Mouse (Mus musculus): Measurements from ENCODE around the gene Vsx2.

Gene Vsx2

DNA sequence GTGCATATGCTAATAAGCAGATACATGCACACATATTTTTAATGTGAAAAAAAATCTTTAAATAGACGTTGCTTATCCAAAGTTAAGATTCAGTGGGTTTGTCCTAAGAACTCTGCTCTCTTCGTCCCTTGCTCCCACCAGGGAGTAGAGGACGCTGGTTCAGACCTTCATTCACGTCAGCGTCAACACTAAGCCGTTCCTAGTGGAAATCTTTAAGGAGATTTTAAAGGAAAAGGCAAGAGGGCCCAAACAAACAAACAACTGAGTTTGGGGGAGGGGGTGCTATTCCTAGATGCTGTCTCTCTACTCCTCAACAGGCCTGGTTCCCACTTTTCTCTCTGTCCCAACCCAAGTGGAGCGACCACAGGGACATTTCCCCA lies 2.8 kb downstream of the Vsx2 start:
- no peak for DNase-seq (ENCODE audit: low spot score)

DNA sequence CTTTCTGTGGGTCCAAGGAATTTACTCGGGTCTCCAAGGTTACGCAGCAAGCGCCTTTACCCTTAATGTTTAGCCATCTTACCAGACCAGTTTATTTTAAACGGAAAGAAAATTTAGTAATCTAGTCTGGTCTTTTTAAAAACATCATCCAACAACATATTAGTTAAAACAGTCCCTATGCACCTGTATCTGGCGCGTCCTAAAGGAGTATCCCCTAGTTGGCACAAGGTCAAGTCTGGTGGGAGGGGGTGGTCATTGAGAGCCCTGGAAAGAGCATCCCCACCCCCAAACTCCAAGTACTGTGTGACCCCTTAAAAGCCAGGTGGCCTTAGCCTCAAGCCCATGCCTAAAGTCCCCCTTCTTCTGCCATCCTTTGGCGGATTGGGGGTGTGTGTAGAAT lies 3.5 kb downstream of the Vsx2 start:
- no peak for DNase-seq (ENCODE audit: low spot score)

DNA sequence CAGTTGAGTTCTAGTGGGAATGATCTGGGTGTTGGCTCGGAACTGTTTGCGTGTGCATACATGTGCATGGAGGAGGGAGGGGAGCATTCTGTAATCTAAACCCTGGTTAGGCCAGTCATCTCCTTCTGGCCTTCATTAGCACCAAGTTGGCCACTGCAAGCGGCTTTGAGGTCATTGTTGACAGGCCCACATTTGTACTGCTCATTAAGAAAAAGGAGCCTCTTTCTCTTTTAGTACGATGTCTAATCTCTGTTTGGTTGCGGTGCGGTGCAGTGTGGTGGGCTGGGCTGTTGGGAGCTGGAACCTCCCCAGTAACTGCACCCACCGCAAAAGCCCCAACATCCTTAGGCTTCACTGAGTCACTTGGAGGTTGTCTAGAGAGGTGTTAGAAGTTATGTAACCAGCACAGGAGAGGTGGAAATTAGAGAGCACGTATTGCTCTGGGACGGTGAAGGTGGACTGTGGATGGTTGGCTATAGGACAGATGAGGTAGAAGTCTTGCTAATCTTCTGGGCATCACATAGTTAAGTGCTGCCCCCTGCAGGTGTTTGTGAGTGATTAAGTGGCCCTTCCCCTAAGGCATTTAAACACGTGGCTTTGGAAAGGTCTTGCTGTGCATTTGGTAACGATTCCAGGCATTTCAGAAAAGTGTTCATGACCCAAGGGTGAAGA lies 8.3 kb downstream of the Vsx2 start:
- DNase-seq (ENCODE audit: low spot score): no peak

DNA sequence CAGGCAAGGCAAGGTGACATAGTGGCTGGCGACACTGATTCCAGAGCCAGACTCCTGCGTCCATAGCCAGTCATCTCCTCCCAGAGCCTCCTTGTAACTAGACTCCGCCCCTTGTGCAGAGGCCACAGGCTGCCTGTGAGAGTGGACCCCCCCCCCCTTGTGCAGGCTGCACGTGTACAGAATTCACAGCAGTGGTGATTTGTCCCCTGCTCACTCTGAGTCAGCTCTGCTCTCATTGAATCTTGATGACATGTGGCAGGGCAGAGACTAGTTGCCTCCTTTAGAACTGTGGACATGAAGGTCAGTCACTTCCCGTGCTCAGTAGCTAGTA lies 8.8 kb downstream of the Vsx2 start:
- DNase-seq (ENCODE audit: low spot score): no peak

DNA sequence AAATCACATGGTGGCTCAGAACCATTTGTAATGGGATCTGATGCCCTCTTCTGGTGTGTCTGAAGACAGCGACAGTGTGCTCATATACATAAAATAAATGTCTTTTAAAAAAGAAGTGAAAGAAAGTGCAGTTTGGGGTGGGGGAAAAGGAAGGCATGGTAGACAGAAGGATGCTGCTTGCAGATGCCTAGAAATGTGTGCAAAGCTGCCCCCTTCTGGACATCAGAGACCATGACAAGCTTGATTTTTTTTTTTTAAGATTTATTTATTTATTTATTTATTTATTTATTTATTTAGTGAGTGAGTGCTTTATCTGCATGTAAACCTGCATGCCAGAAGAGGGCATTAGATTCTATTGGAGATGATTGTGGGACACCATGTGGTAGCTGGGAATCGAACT lies 11.7 kb downstream of the Vsx2 start:
- DNase-seq (ENCODE audit: low spot score): no peak

DNA sequence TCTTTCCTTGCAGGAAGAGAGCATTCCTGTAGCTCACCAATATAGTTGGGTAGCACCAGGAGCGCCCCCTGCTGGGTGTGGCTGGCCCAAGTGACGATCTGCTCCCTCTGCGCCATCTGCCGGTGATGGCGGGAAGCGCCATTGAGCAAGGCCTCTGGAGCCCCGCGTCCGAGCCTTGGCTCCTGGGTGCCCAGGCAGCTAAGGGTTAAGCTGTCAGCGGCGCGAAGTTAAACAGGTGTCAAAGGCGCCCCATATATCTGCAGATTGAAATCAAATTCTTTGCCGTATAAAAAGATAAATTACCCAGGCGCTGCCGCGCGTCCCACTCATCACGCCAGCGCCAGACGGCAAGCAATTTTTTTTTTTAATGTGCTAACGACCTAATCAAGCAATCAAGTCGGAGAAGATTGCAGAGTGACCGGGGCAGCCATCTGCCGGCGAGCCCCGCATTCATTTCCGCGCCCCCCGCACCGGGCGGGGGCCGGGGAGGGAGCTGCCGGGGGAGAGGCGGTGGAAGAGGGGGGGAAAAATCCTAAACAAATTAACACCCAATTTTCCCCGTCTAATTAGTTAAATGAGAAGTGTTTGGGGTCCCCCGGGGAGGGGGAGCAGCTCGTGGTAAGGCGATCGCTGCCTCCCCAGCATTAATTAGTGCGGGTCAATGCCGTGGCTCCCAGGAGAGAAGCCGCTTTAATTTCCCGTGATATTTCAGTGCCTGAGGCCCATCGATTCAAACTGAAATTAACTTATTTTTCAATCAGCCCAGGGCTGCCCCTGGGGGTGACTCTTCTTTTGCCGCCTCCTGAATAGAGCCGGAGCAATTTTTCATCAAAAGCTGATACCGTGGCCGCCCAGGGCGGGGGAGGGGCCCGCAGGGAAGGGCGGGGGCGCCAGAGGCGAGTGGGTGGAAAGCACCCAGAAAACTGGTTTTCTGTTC lies 20.5 kb downstream of the Vsx2 start:
- DNase-seq (ENCODE audit: low spot score): peak; percentile 83

DNA sequence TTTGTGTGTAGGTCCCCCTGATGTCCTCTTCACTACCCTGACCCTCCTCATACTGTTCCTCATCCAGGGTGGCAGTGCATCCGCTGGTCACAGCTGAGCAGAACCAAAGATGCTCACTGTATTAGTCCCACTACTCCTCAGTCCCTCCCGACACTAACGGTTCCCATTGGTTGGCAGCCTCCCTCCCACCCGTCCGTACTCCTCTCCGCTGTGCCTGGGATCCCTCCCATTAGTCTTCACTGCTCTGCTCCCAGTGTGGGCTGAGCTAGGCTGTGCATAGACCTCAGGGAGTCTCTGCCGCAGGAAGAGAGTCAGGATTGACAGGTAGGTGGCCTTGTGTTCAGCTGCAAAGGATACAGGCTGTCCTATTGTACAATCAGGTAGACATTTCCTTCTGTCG lies 28.8 kb downstream of the Vsx2 start:
- DNase-seq (ENCODE audit: low spot score): no peak

DNA sequence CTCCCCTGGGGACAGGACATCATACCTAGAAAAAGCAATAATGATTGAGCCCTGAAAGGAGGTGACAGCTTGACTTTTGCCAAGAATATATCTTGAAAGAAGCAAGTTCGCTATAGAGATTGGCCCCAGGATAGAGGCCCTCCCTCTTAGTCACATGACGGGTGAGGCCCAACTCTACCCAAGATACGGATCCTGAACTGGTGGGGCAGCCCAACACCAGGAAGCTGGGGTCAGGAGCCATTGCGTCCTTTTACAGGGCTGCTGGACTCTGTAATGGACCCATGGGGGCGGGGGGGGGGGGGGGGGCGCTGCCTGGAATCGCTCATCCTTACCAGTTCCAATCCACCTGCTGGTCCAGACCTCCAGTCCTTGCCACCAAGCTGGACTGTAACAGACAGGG lies 34.4 kb downstream of the Vsx2 start:
- no peak for DNase-seq (ENCODE audit: low spot score)

DNA sequence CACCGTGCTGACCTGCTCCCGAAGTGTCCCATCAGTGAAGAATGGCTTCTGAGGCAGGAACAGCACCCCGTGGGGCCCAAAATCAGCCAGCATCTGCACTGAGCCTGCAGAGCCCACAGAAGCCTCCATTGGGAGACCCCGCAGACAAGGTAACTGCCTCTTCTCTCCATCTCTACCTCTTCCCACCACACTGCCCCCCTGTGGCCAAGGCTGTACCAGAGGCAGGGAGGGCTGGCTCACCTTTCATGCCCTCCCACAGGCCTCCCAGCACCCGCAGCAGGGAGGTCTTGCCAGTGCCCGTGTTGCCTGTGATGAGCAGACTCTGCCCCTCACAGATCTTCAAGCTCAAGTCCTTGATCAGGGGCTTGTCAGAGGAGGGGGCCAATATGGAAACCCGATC lies 36.3 kb downstream of the Vsx2 start:
- DNase-seq (ENCODE audit: low spot score): no peak

DNA sequence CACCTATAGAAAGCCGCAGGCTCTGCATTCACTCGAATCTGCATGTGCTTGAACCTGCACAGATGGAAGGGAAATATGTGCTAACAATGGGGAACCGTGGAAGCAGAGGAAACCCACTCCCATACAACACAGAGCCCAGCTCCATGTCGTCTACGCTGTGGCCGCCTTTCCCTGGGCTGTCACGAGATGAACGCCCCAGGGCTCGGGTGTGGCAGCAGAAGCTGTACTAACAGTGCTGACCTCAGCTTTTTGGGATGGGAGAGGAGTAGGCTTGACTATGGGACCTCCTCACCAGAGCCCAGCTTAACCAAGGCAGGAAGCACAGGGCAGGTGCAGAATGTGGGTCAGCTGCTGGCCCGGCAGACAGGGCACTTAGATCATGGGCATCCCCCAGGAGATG lies 42.2 kb downstream of the Vsx2 start:
- DNase-seq (ENCODE audit: low spot score): no peak

DNA sequence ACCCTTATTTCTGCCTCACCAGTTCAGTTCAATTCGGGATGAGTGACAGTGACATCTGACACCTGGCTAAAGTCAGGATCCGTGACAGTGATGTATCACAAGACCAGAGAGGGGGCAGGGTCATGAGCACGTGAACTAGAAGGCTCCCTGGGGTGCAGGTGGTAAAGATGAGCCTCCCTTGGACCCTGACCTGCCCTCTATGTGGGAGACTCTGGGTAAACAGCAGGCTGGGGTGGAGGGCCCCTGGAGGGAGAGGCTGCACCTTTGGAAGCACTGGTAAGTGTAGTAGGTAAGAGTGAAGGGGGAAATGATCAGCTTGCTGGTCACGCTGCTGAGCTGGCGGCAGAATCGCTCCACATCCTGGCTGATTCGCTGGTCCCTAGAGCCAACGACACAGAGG lies 43.0 kb downstream of the Vsx2 start:
- DNase-seq (ENCODE audit: low spot score): no peak

DNA sequence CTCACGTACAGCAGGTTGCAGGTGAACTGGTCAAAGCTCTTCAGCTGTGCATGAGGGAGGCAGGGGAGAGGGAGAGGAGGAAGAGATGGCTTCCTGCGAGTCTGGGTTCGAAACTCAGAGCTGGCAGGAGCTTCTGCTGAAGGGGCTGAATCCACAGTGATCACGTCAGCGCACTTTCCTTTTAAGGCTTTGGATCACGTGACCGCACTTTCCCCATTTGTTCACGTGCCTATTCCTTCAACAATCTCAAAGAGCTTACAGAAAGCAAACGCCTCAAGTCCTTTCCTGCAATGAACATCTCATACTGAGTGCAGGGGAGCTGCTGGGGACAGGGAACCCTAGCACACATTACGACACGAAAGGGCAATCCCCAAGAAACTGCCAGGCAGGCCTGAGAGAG lies 44.4 kb downstream of the Vsx2 start:
- DNase-seq (ENCODE audit: low spot score): no peak

DNA sequence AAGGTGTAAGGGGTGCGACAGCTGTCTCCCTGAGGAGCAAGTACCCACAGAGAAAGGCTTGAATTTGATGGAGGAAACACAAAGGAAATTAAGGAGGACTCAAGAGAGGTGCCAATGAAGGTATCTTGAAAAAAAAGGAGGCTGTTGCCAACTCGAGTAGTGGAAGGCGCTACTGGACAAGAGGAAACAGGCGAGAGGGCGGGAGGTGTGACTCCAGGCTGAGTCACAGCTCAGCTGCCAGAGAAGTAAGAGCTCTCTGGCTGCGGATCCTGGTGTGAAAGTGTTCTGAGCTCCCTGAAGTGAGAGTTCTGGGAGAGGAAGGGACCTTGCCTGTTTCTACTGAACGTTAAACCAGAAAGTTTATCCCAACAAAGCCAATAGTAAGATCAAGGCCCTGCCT lies 45.0 kb downstream of the Vsx2 start:
- DNase-seq (ENCODE audit: low spot score): no peak

DNA sequence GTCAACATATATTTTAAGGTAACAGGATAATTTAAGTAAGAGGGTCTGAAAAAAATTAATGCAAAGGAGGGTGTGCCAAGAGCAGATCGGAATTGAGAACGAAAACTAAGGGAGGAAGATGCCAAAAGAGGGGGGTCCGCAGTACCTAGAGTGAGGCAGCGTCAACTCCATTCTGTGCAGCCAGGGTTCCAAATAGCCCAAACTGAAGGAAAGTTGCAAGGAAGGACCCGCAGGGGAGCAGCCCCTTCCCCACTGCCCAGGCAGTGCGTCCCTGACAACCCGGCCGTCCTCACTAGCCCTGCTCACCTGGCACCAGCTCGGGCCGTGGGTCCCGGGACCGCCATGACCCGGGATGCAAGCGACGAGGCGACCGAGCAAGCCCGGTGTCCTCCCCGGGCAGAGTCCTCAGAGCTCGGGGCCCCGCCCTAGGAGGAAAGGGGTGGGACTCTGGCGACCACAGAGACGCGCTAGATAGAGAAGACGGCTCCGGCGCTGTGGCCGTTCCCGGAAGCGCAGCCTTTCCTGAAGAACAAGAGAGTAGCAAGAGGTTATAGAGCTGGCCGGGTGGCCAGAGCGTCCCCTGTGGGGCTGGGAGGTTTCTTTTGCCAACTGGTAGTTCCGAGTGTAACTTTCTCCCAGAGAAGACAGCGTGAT lies 47.5 kb downstream of the Vsx2 start, which contains the start of gene Abcd4:
TSS of gene Abcd4 (minus strand) at position 437 of the 654 bp plus-strand sequence.
- DNase-seq (ENCODE audit: low spot score): peak; percentile 93

DNA sequence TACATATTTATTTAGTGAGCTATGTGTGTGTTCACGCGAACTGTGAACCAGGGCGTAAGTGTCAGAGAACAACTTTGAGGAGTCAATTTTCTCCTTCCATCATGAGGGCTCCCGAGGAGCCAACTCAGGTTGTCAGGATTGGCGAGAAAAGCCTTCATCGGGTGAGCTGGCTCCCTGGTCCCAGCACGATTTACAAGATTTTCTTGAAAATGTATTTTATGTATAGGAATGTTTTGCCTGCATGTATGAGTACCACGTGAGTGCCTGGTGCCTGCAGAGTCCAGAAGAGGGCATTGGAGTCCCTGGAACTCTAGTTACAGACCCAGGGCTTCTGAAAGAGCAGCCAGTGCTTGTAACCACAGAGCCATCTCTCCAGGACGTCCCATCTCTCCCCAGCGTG lies 48.1 kb downstream of the Vsx2 start:
- DNase-seq (ENCODE audit: low spot score): no peak

DNA sequence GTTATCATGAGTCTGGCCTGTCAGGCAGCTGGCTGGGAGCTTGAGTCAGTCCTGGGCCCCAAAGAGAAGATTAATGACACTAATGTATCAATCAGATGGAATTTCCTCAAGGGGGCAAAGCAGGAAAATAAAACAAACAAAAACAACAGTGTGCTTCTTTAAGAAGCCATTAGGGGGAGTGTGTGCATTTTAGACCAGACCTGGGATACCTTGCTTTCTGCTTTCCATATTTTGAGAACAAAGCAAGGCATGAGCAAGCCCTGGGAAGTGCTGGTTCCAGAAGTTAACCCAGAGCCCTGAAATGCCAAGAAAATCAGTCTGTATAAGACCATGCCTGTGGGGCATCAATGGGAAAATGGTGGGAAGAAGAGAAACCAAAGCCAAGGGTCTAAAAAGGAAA lies 51.4 kb downstream of the Vsx2 start:
- DNase-seq (ENCODE audit: low spot score): no peak

DNA sequence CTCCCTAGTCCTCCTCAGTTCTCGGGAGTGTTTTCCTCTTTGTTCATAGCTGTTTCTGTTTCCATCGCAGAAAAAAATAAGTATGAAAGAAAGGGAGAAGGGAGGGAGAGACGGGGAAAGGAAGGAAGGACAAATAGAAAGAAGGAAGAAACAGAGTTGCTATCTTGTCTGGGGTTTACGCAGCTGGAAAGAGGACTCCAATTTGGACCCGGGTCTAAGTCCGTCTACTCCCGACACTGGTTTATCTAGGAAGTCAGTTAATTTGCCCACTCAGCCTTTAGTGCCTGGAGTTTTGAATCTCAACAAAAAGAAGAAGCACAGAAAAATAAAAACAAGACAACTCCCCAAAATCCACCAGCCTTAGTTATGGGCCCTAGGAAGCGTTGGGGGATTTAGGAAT lies 55.0 kb downstream of the Vsx2 start:
- DNase-seq (ENCODE audit: low spot score): no peak

DNA sequence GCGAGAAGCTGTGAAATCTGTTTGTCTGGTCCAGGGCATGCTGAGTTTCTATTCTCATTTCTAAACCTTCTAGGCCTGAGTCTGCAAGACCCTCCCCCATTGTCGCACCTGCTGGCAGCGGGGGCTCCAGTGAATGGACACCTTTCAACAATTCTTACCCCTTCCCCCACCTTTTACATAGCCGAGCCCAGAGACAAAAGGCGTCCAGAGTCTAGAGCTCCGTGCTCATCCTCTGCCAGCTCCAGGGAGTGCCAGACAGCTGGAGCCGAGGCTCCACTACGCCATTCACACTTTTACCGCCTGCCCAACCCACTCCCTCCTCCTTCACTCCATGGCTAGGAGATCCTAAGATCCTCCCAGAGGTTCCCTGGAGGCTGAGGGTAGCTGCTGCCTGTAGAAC lies 55.6 kb downstream of the Vsx2 start:
- no peak for DNase-seq (ENCODE audit: low spot score)

DNA sequence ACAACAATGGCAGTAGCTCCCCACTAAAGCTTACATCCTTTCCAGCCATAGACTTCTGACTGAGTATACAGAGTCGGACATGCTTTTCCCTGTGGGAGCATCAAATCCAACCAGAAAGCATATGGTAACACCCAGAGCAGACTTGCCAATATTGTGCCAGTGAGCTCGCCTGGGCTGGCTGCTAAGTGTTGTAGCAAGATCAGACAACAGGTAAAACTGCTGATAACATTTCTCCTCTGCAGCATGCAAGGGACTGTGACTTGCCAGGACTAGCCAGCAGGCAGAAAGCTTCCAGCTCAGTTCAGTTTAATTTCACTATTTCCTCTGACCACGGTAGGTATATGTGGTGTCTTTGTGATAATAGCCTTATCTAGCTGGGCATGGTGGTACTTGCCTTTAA lies 62.3 kb downstream of the Vsx2 start:
- DNase-seq (ENCODE audit: low spot score): no peak

DNA sequence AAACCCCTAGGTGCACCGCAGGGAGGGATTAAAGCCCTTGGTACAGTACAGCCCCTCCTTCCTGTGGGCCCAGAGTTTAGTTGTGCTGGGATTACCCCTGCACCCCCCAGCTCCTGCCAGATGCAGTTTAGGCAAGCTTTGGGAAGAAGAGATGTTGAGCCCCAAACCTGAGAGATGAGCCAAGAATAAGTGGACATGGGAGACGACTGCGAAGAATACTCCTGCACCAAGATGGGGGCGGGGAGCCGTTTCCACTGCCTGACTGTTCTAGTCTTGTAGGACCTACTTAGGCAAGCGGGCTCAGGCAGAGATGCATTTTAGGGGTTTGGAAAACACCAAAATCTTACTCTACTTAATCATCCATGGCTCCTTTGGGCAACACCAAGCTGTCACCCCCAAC lies 70.7 kb downstream of the Vsx2 start:
- DNase-seq (ENCODE audit: low spot score): no peak

DNA sequence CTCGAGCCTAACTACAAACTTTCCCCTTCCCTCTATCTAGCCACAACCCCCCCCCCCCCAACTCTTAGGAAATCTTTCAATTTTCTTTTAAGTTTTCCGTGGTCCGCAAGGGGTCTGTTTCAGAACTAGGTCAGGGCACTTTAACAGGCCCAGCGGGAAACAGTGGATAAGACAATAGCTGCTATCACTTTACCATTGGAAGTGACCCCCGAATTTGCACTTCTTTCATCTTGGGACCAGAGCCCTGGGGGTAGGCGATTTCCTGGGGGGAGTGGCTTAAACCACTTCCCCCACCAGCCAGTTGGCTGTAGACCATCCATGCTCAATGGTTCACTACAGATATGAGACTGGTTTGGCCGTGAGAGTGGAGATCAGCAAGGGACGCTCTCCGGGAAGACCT lies 71.1 kb downstream of the Vsx2 start, which contains the start of gene Vrtn:
TSS of gene Vrtn (plus strand) at position 366 of the 400 bp plus-strand sequence.
- no peak for DNase-seq (ENCODE audit: low spot score)
